Mouse (Mus musculus) adrenal gland (tissue): Measurements from ENCODE around the gene Fank1.

ENCODE experiments used
- intact Hi-C: fragments of 180-260 bp; cut with DNase I; formaldehyde crosslinking; loops from one replicate; pipeline ENCODE4 v1.15.1; 2025
- long read RNA-seq, 2 experiments: library from polyadenylated mRNA; unstranded; transcript quantifications; one replicate each; pipeline ENCODE4 v2.0.0; 2020; ENCODE audit warnings: borderline replicate concordance in 1 of 2; ENCODE audit not compliant: insufficient replicate concordance in 1 of 2

Gene Fank1
- long read RNA-seq, experiment 1: 0 reads
- long read RNA-seq, experiment 2: 0 reads

DNA sequence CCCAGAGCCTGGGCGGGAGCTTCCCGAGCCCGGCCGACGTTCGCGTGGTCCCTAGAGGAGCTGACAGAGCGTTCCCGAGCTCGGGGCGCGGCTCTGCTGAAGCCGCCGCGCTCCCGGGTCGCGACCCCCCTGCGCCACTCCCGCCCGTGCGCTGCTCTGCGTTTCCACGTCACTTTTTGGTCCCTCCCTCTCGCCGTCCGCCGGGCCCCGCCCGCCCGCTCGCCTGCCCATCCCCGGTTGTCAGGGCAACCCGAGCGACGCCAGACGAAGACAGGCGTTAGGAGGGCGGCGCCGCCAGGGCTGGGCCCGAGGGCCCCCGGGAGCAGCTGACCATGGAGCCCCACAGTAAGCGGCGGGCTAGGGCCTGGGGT lies at the start of gene Fank1:
Gene Fank1 (plus strand): TSS at position 236 of the 371 bp plus-strand sequence.
- intact Hi-C loops: loop anchor here (5.0 kb wide), 1 partner anchor 69 kb away; the partner anchor contains the start of gene Bccip

DNA sequence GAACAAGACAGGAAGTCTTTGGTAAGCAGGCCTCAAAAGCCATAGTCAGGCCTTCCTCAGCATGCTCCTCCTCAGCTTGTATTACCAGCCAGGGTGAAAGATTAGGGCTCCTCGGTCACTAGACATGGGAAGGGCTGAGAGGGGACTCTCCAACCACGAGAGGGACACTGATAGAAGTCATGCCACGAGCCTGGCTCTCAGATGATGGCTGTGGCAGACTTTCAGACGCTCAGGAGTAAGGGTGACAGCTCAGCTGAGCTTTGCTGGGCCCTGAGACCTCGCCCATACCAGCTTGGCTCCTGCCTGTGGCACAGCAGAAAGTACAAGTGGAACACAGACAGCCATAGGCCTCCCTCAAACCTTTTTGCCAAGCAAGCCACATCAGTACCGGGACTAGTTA lies 49.6 kb upstream of the Fank1 start:
- intact Hi-C loops: loop anchor here (5.0 kb wide), 1 partner anchor 55 kb away; the partner anchor contains the start of gene Dhx32

DNA sequence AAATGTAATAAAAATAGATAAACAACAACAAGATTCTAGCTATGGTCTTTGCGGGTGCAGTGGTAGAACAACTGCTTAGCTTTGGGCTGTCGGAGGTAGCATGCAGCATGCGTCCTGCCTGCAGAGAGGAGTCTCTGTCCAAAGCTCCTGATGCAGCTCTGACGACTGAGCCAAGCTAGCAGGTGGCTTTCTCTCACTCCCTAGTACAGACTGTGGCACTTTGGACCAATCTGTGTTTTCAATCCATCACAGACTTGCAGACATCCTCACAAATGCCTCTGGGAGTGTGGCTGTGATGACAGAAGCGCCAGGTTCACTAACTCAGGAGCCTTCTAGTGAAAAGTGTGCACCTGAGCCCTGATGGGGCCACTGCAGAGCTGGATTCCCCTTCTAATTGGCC lies 47.3 kb upstream of the Fank1 start:
- intact Hi-C loops: loop anchor here (5.0 kb wide), 1 partner anchor 53 kb away; the partner anchor contains the start of gene Dhx32

DNA sequence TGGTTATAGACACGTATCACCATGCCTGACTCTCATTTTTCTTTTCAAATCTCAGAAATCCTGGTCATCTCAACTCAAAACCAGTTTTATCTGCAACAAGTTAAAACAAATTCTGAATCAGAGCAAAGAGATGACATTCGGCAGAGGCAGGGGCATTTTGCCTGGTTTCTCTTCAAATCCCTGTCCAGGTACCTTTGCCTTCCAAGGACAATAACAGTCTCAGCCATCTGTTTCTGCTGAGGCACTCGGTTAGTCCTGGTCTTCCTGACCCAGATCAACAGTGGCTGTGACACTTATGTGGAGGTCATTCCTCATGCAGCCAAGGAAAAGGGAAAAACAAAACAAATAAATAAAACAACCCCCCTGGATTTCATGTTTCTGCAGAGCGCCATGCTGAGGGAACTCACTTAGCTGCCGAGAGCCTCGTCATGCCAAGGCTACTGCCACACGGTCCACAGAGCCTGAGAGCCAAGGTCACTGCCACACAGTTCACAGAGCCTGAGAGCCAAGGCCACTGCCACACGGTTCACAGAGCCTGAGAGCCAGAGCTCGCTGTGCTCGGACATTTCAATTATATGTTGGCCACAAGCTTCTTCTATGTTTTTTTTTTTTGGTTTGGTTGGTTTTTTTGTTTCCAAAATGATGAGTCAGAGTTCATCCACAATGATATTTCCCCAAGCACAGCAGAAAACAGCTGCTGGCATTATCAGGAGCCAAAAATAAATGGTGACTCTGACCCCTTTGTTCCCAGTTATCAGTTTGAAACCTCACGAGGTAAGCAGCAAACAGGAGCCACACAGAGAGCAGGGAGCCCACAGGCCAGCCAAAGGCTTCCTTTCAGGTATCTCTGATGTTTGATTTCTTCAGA lies 46.1 kb upstream of the Fank1 start:
- intact Hi-C loops: no loop called here

DNA sequence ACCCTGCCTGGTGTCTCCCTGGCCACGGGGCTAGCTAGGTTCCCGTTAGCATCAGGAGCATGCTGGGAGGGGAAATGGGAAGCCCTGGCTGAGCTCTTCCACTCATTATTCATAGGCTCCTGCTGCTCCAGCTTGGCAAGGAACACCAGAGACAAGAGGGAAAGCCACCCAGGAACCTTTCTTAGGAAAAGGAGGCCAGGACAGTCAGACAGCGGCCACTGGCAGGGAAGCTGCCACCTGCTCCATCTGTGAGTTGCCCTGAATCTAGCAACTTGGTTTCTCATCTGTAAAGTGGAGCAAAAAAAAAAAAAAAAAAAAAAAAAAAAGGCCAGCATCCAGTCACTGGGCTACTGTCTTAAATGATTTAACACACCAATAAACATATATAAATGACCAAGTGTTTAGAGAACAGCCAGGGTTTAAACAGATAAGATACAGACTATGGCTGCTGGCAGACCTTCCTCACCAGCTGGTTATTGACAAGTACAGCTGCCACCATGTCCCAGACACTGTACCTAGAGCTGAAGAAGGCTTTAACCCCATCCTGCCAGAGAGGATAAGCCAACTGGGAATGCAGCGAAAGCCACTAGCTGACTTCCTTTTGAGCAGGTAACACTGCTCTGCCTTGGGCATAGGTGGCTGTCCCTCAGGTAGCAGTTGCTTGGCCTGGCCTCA lies 44.6 kb upstream of the Fank1 start:
- intact Hi-C loops: no loop called here

DNA sequence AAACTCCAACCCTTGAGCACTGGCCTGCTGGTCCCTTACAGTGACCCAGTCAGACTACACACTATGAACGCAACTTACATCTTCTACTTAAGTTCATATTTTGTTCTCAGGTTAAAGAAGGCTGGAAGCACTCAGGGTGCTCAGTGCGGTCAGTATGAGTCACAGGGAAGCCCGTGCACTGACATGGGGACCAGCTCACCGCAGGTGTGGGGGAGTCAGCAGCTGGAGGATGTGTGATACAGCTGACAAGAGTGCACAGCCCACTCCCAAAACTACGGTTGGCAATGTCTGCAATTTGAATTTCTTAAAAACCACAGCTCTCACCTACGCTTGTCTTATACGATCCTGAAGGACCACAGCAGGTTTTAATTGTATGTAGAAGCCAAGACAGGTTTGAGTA lies 36.1 kb upstream of the Fank1 start:
- intact Hi-C loops: no loop called here

DNA sequence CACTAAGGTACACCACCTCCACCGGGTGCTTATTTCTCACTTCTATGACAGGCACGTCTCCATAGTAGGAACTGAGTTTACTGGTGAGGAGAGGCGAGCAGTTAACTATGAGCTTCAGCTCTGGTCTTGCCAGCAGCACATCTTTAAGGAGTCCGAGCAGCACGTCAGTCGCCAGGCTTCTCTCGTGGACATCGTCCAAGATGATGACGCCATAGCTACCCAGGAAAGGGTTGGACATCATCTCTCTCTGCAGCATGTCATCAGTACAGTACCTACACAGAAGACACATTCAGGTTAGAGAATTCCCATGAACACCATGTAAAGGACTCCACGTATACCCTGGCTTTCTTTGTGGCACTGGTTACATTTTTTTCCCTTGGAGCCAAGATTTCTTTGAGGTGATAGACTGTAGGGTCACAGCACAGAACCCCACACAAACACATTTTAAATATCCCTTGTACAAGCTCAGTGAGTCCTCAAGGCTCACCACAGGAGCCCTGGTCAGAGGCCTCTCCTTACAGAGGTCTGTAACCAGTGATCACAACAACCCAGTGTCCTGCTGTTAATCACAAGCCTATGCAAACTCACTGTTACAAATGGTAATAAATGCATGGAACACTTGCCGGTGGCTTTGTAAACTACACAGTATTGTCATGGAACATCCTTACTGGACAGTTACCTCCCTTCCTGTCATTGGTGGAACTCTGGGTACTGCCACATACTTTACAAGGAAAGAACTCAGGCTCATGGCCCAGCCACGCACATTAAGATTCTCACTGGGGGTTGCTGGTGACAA lies 33.9 kb upstream of the Fank1 start:
- intact Hi-C loops: no loop called here

DNA sequence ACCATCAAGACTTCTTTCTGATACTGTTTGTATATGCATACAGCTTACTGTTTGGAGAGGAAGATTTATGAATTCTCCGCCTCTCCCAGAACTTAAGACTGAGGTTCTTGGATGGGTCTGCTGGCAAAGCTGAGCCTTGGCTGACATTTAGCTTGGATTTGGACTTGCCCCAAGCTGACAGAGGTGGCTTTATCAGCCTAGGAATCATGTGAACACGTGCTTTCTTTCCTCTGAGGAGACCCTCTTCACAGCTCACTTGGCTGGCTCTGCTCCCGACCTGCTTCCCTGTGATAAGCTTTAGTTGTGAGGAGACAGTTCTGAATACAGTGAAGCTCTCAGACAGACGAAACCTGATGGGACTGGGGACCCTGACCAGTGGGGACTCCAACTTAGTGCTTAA lies 33.0 kb upstream of the Fank1 start:
- intact Hi-C loops: no loop called here

DNA sequence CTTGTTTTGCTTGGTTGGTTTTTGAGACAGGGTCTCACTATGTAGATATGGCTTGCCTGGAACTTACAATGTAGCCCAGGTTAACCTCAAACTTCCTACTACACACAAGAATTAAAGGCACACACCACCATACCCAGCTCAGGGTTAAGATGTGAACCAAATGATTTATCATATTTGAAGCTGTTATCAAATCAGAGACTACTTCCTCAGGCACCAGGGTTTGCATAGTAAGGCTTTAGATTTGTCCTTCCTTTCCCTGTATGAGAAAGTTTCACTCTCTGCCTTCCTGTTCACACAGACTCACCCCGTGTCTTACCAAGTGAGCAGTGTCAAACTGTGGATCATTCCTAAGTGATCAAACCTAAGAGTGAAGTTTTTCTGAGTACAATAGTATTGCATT lies 32.5 kb upstream of the Fank1 start:
- intact Hi-C loops: no loop called here

DNA sequence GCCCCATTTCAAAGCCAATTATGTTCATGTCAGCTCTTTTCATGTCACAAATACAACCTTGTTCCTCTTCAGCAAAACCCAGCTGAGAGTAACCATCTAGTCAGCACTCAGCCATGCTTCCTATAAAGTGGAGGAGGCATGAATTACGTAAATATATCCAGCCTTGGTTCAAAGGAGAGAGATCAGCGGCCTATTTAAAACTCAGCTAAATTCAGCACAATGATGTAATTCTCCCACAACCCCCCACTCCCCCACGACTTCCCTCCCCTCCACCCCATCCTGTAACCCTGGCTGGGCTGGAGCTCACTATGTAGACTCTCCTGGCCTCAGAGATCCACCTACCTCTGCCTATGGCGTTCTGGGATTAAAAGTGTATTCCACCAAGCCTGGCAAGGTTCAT lies 32.0 kb upstream of the Fank1 start:
- intact Hi-C loops: no loop called here

DNA sequence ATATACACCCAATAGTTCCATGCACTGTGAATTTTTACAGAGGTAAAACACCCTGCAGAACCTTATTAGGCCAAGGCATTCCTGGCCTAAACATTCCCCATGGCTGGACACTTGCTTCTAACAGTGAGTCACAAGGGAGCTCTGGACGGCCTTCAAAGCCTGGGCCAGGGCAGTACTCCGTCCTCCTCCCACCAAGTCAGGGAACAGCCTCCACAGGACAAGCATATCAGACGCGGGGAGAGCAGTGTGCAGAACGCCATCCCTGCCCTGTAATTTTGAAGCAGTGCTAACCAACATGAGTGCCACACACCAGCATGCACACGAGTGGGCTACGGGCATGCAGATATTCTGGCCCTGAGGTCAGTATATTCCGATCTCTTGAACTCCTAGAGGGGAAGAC lies 29.3 kb upstream of the Fank1 start:
- intact Hi-C loops: no loop called here

DNA sequence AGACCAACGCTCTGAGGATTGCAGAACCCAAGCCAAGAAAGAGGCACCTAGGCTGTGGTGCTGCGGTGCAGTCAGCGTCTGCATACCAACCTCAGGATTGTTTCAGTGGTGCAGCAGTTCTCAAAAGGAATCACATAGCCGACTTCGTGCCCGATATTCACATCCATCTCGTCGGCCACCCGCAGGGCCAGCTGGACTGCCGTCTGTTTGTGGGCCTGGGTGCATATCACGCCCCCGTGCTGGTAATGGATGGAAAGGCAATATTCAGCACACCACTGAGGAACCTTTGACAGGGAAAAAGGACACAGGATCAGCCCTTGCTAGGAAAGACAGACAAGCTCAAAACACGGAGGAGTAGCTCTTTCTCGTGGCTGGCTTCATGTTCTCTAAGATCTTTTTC lies 27.9 kb upstream of the Fank1 start:
- intact Hi-C loops: no loop called here

DNA sequence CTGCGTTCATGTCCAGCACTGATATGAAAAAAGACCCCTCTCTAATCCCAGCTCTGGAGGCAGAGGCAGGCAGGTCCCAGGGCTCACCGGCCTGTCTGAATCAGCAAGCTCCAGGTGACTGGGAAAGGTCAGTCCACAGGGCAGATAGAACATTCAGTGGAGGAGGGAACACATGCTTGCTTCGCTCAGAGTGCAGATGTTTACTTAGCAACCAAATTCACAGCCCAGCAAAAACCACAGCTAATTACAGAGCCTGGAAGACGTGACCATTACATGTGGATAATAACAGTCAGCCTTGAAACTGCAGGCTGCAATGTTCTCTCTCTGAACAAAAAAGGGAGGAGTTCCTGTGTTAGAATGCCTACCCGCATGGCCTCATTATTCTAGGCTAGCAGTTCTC lies 26.0 kb upstream of the Fank1 start:
- intact Hi-C loops: no loop called here

DNA sequence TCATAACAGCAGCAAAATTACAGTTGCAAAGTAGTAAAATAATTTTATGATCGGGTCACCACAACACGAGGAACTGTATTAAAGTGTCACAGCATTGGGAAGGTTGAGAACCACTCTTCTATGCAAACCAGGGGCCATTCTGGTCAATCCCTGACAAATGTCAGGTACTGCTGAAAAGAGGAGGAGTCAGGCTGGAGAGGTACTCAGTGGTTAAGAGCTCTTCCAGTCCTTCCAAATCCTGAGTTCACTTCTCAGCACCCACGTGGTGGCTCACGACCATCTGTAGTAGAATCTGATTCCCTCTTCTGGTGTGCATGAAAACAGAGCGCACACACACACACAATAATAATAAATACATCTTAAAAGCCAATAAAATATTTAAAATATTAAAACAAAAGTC lies 25.5 kb upstream of the Fank1 start:
- intact Hi-C loops: no loop called here

DNA sequence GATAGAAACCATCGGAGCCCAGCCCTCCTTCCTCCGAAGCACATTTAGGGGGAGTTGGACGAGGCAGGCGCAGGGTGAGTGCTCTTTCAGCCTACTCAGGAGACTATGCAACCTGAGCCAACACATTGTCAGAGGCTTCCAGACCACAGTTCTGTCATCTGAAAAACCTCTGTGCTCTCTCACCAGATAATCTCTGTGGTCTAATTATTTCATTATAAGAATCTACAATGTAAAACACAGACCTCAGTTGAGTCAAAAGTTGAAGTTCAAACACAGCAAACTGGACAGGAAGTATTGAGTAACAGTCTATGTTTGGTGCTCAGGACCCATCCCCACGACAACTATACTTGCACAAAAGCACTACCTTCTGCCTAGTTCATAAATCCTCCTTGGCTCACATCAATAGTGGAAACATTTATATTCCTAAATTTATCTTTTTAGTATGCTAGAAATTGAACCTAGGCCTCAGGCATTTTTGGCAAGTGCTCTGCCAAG lies 18.7 kb upstream of the Fank1 start:
- intact Hi-C loops: no loop called here

DNA sequence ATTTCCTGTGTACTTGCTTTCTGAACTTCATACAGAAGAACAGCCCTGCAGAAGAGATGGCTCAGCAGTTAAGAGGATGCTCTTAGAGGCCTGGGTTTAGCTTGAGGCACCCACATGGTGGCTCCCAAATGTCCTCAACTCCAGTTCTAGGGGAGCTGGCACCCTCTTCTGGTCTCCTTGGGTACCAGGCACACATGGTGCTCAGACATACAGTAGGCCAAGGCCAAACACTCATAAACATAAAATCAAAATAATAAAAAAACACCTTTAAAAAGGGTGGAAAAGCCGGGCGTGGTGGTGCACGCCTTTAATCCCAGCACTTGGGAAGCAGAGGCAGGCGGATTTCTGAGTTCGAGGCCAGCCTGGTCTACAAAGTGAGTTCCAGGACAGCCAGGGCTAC lies 17.9 kb upstream of the Fank1 start:
- intact Hi-C loops: no loop called here

DNA sequence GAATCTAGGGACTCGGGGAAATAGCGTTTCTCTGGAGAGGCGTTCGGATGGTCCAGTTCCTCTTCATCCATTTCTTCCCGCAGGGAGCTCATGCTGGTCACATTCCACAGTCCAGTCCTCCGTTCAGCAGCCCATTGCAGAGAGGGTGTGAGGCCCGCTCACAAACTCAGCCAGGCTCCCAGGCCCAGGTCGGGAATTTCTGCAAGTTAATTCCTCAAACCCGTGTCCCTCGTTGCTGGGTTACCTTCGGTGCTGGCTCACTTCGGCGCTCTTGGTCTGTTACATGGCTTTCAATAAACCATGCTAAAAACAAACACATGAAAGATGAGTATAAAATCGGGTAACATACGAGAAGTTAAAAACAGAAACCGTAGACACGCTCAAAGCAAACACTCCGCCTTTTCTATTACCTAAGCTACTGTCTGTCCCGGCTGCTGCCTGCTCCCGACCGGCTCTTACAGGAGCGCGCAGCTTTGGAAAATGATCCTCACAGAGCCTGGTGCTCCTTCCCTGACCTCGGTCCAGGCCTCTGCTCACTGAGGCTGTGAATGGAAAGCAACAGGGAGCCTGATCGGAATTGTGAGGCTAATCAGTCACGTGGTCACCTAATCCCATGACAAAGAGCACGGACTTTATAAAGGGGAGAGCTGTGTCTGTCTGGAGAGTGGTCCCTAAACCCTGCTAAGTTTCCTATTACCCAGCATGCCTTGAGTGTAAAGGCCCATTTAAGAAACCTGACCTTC lies 16.9 kb upstream of the Fank1 start:
- intact Hi-C loops: no loop called here

DNA sequence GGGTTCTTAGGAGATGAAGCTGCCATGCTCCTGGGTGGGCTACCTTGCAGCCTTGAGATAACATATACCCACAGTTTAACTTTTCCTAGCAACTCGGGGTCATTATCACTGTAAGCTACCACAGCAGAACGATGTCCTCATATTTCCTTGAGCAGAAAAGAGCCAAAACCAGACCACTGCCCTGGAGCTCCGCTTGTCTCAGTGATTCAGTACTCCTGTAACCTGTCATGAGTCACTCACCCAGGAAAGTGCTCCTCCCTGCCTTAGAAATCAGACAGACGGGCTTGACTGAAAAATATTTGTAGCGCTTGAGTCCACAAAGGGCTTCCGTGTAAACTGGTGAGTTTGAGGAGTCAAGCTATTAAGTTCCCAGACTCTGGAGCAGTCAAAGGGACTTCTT lies 14.0 kb upstream of the Fank1 start:
- intact Hi-C loops: no loop called here

DNA sequence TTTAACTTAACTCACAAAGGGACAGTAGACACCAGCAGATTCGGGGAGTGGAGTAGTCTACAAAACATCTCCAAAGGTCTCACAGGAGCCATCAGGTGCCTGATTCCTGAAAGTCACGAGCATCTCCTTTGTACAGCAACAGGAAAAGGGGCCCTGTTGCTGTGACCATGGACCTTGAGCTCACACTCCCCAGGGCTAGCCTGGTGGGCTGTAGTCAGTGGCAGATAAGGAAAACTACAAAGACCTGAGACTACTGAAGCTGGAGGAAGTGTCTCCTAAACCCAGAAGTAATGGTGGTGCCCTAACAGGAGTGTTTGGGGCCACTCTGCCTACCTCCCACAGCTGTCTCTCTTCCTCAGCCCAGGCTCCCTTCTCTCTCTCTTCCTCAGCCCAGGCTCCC lies 12.2 kb upstream of the Fank1 start:
- intact Hi-C loops: no loop called here

DNA sequence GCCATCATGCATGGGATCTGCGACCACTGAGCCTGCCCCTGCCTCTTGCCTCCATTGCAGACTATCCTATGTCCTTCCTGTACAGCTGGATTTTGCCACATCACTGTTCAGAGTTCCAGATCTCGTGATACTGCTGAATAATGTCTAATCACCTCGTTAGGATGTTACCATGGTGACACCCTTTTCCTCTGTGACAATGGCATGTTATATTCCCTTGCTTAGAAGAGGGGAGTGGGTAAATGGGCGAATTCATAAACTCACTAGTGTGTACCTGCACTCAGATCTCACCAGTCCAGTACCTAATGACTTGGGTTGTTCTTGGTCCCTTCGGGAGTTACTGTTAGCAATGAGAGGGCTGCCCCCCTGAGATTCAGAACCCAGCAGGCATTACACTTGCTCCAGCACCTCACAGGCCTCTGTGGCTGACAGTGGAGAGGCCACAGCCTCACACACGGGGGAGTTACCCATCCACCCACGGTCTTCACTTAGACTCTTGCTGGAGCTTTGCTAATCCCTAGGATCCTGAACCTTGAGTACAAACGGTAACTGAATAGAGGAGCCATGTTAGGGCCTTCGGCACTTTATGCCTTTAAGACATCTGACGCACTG lies 11.3 kb upstream of the Fank1 start:
- intact Hi-C loops: no loop called here

DNA sequence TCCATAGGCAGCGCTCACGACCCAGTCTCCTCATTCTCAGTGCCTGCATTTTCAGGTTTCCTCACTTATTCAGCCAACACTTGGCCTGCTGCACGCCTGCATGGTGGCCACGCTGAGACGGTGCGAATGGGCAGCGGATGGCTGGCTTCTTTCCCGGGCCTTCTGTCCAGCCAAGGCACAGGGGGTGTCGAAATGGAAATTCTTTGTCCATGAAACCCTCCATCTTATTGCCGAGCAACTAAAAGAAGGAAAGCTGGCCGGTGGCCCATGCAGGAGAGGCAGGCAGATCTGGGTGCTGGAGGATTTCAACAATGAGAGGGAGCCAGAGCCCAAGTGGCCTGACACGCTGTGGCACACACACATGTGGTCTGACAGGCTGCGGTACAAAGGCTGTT lies 10.8 kb upstream of the Fank1 start:
- intact Hi-C loops: no loop called here
